Mouse (Mus musculus): ENCODE data around the gene H2-DMb2.

The H2-DMb2 gene

GRCm38 (mm10) chr17:34143033-34143432 lies at the start of gene H2-DMb2:
TSS of gene H2-DMb2 (plus strand) at chr17:34143307.
- DNase-seq: peak; percentile 98 to 99

- DNase-seq: peak; percentile 31 to 42
These were observed 48.6 kb upstream of the H2-DMb2 start for GRCm38 (mm10) chr17:34094283-34095035.

DNA sequence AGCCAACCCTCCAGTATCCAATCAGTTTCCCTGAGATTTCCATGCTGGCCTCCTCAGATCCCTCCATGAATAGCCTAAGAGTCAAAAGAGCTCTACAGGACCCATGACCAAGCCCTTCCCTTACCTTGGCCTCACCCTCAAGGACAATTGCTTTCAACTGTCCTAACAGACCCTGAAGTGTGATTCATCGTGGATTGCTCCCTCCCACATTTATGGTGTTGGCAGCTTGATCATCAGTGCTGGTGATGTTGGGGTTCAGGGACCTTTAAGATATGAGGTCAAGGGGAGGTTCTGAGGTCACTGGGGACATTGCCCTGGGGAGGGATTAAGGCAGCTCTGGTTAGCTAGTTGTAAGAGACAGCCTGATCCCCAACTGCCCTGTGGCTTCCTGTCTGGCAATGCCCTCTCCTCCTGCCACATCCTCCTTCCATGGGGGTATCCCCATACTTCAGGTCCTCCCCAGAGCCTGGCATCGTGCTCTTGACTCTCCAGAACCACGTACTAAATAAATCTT lies 46.6 kb upstream of the H2-DMb2 start:
- no peak for DNase-seq

GRCm38 (mm10) chr17:34097272-34097671 lies 45.8 kb upstream of the H2-DMb2 start:
- DNase-seq: peak; percentile 60 to 67

DNA sequence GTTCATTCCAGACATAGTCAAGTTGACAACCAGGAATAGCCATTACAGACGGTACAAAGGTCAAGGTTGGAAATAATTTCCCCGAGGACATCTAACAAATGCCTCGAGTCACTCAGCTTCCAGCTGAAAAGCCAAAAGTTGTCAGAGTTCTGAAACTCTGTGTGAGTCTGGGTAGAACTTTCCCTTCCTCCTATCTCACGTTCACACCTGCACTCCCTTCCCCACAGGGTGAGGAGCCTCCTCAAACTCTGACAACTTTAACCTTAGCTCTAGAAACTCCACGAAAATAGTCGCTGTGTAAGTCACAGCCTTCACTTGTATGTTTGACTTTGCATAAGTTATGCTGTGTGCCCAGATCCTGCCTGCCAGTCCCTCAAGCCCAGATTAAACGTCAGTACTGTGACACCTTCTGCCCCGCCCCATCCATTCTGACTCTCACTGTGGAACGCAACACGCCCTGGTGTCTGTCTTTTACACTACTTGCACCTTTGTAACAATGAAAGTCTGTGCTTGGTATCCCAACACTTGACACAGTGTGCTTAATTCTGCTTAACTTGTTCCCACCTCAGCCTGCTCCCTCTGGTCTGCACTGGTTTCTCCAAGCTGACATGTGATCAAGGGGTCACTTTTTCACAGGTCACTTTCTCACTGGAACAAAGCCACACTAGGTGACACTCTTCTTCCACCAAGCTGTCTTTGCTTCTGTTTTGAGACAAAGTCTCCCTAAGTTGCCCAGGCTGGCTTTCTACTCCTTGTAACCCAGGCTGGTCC lies 44.2 kb upstream of the H2-DMb2 start:
- peak; percentile 61 to 62 for DNase-seq

DNA sequence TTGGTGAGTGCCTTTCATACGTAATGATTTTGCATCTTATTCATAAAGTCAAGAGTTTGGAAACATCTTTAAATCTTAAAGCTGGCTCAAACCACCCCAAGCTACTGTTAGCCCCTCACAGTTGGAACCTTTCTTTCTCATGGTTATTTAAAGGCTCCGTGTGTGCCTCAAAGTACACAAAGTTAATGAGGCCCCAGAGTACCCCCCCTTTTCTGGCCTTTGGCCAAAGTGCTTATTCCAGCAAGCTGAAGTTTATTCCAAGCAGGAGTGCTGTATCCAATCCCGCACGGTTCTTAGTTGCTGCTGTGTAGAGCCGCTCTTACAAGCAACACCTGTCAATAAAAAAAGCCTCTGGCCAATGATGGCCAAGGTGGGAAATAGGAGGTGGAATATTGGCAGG lies 43.6 kb upstream of the H2-DMb2 start:
- no peak for DNase-seq

- no peak for DNase-seq
These were observed 41.9 kb upstream of the H2-DMb2 start for GRCm38 (mm10) chr17:34101185-34101584.

GRCm38 (mm10) chr17:34101604-34102032 lies 41.5 kb upstream of the H2-DMb2 start:
- peak; percentile 99 for DNase-seq

GRCm38 (mm10) chr17:34102831-34103230 lies 40.3 kb upstream of the H2-DMb2 start:
- peak in 1 of 2 experiments; percentile 42 for DNase-seq

DNA sequence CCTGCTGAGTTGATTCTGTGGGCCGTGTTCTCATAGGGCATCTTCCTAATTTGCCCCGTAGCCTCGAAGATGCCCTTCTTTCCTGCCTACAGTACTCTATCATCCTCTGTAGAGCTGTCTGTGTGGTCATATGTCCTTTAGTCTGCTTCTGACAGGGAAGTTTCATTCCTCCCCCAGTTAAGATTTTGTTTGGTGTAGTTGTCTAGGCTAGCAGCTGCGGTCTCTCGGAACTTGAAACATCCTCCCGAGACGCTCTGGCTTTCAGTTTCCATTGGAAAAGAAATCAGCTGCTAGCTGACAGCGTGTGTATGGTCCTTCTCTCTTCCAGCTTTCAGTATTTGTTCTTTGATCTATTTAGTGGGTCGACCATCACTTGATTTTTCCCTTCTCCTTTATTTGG lies 38.3 kb upstream of the H2-DMb2 start:
- no peak for DNase-seq

GRCm38 (mm10) chr17:34106555-34106954 lies 36.6 kb upstream of the H2-DMb2 start:
- no peak for DNase-seq

DNA sequence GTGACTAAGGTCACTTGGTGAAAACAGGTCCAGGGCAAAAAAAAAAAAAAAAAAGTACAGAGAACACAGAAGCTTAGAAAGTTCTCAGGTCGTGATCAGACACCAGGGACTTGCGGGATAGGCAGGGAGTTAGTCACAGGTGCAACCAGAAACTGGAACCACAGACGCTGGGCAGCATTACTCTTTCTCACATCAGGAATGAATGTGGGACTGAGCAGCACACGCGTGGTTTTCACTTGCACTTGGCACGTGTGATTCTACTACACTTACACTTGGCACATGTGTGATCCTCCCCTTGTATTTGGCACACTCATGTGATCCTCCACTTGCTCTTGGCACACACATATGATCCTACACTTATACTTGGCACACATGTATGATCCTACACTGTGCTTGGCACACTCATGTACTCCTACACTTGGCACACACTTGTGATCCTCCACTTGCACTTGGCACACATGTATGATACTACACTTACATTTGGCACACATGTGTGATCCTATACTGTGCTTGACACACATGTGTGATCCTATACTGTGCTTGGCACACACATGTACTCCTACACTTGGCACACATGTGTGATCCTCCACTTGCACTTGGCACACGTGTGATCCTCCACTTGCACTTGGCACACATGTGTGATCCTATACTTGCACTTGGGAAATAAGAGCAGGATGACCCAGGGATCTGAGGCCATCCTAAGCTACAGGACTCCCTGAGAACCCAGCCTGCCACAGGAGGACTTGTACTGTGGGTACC lies 35.8 kb upstream of the H2-DMb2 start:
- no peak for DNase-seq

GRCm38 (mm10) chr17:34108460-34108859 lies 34.6 kb upstream of the H2-DMb2 start:
- no peak for DNase-seq

GRCm38 (mm10) chr17:34109038-34109805 lies 33.9 kb upstream of the H2-DMb2 start:
- DNase-seq: peak; percentile 48 to 52

GRCm38 (mm10) chr17:34109806-34110195 lies 33.3 kb upstream of the H2-DMb2 start:
- no peak for DNase-seq

DNA sequence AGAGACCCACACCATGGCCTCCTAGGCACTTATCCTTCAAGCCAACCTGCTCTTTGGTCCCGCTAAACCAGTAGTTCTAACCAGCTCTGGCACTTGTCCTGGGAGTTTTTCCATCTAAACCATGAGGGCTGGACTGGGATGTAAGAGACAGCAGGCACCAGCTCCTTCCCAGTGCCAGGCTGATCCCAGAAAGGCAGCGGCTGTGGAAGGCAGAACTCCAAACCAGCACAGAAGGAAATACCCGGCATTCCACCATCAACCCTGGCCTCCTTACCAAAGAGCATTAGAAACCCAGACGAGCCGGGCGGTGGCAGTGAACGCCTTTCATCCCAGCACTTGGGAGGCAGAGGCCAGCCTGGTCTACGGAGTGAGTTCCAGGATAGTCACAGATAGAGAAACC lies 32.8 kb upstream of the H2-DMb2 start:
- no peak for DNase-seq

- no peak for DNase-seq
These were observed 29.0 kb upstream of the H2-DMb2 start for GRCm38 (mm10) chr17:34114114-34114513.

- peak; percentile 68 to 72 for DNase-seq
These were observed 26.3 kb upstream of the H2-DMb2 start for GRCm38 (mm10) chr17:34116736-34117370.

- DNase-seq: no peak
These were observed 25.5 kb upstream of the H2-DMb2 start for GRCm38 (mm10) chr17:34117421-34118112.

DNA sequence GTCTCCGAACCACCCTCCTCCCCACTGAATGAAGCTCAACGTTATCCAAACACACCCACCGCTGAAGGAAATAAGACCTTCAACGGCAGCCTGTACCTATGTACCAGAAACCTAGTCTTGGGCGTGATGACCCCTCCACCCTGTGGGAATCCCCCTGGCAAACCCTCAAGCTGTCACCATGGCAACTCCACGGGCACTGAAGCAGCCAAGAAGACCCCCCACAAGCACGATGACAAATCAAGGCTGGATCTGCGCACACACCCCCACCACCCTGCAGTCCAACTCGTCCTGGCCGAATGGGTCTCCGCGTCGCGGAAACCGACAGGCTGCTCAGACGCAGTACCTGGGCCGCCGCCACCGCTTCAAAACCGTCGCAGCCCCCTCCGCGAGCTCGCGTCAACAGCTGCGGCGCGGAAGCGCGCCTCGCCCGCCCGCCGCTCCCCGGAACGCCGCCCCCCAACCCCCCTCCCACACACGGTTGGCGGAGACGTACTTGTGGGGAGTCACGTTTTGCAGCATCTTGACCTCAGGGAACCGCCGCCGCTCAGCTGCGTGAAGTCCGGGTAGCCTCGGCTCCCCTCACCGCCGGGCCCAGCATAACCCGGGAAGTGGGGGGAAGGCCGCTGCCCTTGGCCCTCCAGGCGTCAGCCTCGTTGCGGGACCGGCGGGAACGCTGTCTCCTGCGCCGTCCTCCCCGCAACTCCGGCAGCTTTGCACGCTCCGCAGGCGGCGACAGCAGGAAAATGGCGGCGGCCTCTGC lies 24.8 kb upstream of the H2-DMb2 start:
- peak; percentile 62 to 65 for DNase-seq

Data from B cell, adult 2 months (primary cell).